Mouse (Mus musculus) C2C12 (cell line): ENCODE measurements around the gene Slain2.

ENCODE experiments used
- CEBPB ChIP-seq: IDR thresholded peaks from one replicate; pipeline ENCODE4 v1.6.1; 2011; ENCODE audit warnings: low read depth, mild to moderate bottlenecking, control low read depth, moderate library complexity
- CTCF ChIP-seq: IDR thresholded peaks from one replicate; pipeline ENCODE4 v1.5.1; 2011; ENCODE audit not compliant: control insufficient read depth, insufficient read depth, insufficient read length
- FOSL1 ChIP-seq: IDR thresholded peaks from one replicate; pipeline ENCODE4 v1.8.0; 2011; ENCODE audit warnings: mild to moderate bottlenecking, low read length; ENCODE audit not compliant: poor library complexity, insufficient read depth, severe bottlenecking
- MAX ChIP-seq: IDR thresholded peaks from one replicate; pipeline ENCODE4 v1.6.1; 2011; ENCODE audit warnings: mild to moderate bottlenecking, control low read depth
- MYOD1 ChIP-seq: IDR thresholded peaks from one replicate; pipeline ENCODE4 v1.6.1; 2011; ENCODE audit warnings: low read depth; ENCODE audit not compliant: control insufficient read depth, insufficient read length
- MYOG ChIP-seq: IDR thresholded peaks from one replicate; pipeline ENCODE4 v1.6.1; 2011; ENCODE audit not compliant: control insufficient read depth, insufficient read length; ENCODE audit errors: extremely low read depth
- USF1 ChIP-seq: IDR thresholded peaks from one replicate; pipeline ENCODE4 v1.6.1; 2011; ENCODE audit warnings: low read depth, mild to moderate bottlenecking, control low read depth, moderate library complexity

GRCm38 (mm10) chr5:72867036-72867672 lies 47.0 kb upstream of the Slain2 start:
- TF ChIP-seq CTCF (no peak), MAX (no peak), USF1 (no peak), MYOD1 (no peak), CEBPB (no peak), MYOG (no peak), FOSL1 (no peak)
